Mouse (Mus musculus) thymus, adult 18-20 months (tissue): ENCODE measurements around the gene Mrps24.

Experiments
- DNase-seq, 2 experiments: peaks; one replicate each; pipeline ENCODE4 v3.0.0; 2022; ENCODE audit warnings: mixed read lengths in 2 of 2

Mrps24 gene

GRCm38 (mm10) chr11:5715630-5716105, at the start of gene Mrps24:
Mrps24 (minus strand) TSS chr11:5715680.
- DNase-seq = no peak

DNA sequence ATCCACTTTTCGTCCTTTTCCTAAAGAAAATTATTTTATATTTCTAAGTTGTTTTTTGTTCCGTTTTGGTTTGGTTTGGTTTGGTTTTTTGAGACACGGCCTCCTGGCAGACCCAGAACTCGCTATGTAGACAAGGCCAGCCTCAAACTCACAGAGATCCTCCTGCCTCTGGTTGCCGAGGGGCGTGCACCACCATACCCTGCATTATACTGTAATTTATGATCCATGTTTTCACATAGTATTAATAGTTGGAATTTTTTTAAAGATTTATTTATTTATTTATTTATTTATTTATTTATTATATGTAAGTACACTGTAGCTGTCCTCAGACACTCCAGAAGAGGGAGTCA, 47.1 kb upstream of the Mrps24 start:
- DNase-seq = no peak

- DNase-seq = peak; percentile 91
These were observed 46.5 kb upstream of the Mrps24 start, which contains the start of gene Urgcp for GRCm38 (mm10) chr11:5761820-5762632. Urgcp (minus strand) TSS chr11:5762376.

- no peak for DNase-seq
These were observed 38.3 kb upstream of the Mrps24 start for GRCm38 (mm10) chr11:5753755-5754154.

DNA sequence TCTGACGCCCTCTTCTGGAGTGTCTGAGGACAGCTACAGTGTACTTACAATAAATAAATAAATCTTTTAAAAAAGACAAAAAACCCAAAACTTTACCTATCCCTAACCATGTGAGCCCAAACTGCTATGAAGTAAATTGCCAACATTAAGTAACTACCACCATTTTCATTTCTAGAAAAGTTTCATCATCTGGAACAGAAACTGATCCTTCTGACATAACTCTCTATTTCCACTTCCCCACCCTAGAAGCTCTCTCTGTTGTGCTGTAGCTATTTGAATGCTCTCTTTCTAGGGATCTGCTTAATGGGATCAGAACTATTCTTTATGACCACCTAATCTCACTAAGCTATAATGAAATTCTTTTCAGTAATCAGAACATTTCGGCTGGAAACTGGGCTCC, 29.5 kb upstream of the Mrps24 start:
- no peak for DNase-seq

DNA sequence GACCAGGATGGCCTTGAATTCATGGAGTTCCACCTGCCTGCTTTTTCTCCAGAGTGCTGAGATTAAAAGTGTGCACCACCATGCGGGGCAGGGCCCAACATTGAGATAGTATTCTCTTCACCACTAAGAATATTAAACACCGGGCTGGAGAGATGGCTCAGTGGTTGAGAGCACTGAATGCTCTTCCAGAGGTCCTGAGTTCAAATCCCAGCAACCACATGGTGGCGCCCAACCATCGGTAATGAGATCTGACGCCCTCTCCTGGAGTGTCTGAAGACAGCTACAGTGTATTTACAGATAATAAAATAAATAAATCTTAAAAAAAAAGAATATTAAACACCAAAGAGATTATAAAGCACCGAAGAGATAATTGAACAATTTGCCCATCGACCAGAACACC, 26.6 kb upstream of the Mrps24 start:
- no peak for DNase-seq

- DNase-seq = peak; percentile 70 to 74
These were observed 25.6 kb upstream of the Mrps24 start for GRCm38 (mm10) chr11:5740965-5741627.

DNA sequence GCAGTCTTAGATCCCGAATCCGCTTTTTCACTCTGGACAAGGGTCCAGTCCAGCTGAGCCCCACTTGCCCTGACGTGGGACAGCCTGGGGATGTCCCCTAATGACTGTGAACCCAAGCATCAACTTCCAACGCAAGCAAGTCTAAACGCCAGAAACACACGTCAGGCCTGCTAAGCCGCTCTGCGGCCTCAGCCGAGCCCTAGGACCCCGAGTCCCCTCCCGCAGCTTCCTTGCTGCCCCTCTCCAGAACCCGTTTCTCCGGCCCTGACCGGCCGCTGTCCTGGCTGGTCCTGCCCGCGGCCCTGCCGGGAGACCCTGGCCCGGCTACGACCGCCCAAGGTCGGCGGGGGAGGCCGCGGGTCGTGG, 25.1 kb upstream of the Mrps24 start:
- no peak for DNase-seq

GRCm38 (mm10) chr11:5739846-5740245, 24.4 kb upstream of the Mrps24 start:
- no peak for DNase-seq

- DNase-seq = no peak
These were observed 23.6 kb upstream of the Mrps24 start for GRCm38 (mm10) chr11:5738888-5739632.

- no peak for DNase-seq
These were observed 21.7 kb upstream of the Mrps24 start for GRCm38 (mm10) chr11:5737137-5737536.

GRCm38 (mm10) chr11:5734323-5734722, 18.8 kb upstream of the Mrps24 start:
- DNase-seq = no peak

DNA sequence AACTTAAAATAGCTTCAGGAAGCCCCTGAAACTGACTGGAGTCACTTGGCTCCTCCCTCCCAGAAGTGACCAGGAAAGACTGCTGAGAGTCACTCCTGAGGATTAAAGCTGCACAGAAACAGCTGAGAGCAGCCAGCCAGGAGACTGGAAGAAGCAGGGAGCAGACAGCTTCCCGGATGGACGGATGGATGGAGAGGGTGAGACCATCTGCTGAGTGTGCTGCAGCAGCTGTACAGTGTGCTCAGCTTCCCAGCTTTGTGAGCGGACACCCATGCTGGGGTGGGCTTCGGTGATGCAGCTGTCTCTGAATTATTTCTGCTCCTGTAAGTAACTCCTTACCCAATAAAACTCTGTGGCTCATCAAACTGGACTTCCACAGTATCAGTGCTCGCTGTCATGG, 16.9 kb upstream of the Mrps24 start:
- no peak for DNase-seq

GRCm38 (mm10) chr11:5729582-5729981, 14.1 kb upstream of the Mrps24 start:
- no peak for DNase-seq

DNA sequence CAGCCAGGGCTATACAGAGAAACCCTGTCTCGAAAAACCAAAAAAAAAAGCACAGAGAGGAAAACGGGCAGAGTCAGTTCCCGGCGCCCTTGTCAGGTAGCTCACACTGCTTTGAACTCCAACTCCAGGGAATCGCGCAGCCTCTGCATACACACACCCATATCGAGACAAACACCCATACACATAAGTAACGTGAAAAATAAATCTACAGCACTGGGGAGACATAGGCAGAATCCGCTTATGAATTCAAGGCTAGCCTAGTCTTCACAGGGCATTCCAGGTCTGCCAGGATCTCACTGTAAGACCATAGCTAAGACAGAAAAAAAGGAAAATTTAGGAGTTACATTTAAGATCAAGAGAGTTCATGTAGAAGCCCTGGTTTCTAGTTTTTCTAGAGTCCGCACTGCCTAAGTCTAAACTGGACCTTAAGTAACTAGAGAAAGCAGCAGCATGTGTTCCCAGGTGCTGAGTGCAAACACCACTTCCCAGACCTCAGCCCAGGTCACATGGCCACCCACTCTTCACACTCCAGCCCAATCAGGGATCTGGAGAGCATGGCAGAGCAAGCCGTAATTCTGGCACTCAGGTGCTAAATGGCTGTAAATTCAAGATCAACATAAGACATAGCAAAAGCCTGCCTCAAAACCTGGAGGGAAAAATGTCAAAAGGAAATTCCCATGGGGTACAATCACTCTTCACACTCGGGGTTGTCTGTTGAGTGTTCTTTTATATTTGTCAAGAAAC, 3.3 kb upstream of the Mrps24 start:
- no peak for DNase-seq

- no peak for DNase-seq
These were observed 1.6 kb upstream of the Mrps24 start for GRCm38 (mm10) chr11:5716938-5717705.

DNA sequence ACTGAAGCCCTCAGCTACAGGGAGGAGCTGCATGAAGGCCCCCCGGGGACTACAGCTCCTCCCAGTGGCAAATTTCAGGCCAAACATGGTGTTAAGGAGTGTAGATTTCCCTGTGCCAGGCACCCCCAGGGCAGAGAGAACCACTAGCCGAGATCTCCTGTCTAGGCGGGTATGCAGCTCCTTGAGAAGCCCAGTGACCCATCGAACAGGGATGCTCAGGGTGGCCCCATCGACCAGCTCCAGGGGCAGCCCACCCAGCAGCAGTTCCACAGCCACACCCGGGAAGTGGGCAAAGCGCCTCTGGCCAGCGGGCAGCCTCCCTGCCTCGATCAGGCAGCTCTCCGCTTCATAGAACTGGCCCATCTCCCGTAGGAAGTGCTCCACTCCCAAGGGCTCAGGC, 766 bp upstream of the Mrps24 start:
- DNase-seq = no peak

- DNase-seq = no peak
These were observed 301 bp downstream of the Mrps24 start for GRCm38 (mm10) chr11:5715179-5715578.

DNA sequence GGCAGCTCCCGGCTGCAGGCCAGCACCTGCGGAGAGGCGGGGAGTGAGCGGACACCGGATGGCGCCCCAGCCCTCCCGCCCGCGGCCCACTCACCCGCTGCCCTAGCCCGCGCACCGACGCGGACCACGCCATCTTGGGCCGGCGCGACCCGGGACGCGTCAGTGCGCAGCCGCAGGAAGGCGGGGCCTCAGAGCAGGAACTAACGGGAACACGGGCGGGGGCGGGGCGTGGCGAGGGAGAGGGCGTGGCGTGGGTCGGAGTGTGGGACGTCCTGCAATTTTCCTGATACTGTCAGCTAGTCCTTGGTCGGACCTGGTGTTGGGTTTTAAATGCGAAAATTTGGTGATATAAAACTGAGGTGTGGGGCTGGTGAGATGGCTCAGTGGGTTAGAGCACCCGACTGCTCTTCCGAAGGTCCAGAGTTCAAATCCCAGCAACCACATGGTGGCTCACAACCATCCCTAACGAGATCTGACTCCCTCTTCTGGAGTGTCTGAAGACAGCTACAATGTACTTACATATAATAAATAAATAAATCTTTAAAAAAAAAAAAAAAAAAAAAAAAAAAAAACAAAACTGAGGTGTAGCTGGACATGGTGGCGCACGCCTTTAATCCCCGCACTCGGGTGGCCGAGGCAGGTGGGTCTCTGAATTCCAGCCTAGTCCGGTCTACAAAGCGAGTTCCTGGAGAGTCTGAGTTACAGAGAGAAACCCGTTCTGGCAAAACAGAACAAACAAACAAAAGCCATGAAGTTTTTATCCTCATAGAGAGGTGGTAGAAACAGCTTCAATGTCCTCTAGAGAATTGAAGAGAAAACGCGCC, 7.7 kb downstream of the Mrps24 start:
- DNase-seq = peak; percentile 76

GRCm38 (mm10) chr11:5706874-5707529, 8.5 kb downstream of the Mrps24 start:
- DNase-seq = peak; percentile 22 to 41

- DNase-seq = no peak
These were observed 9.5 kb downstream of the Mrps24 start for GRCm38 (mm10) chr11:5705972-5706371.
